Mouse (Mus musculus): ENCODE measurements at regions not wholly inside any gene's neighbourhood (a gene's known extent, or its start where the extent isn't known, plus 50 kb on each side); places are given as distances from the start of the nearest gene placed in this dataset.
"Not testable (repeated sequence)": the region's sequence is repeated elsewhere in the genome, so short reads cannot be mapped to it uniquely, and the experiment has no call there.

GRCm38 (mm10) chr12:23325756-23326155 is 454.3 kb downstream of the Gm10330 start:
- H3K27me3 ChIP-seq (replicated peaks; ENCODE audit: control insufficient read depth, insufficient read depth, low read length); H3K36me3 ChIP-seq (ENCODE audit: control insufficient read depth, insufficient read depth); H3K4me2 ChIP-seq (ENCODE audit: low read length); H3K9ac ChIP-seq (replicated peaks; ENCODE audit: low read depth, low read length); H3K9me3 ChIP-seq (ENCODE audit: control insufficient read depth, low read length); H3K4me3 ChIP-seq (replicated peaks; ENCODE audit: low read length); ATAC-seq; H3K27ac ChIP-seq (ENCODE audit: low read length); H3K4me1 ChIP-seq (replicated peaks; ENCODE audit: control insufficient read depth, insufficient read depth, low read length): not testable (repeated sequence)
- 43% methylated on average over 2 of the region's 2 CpGs for WGBS

- not testable (repeated sequence) for H3K27ac ChIP-seq (ENCODE audit: low read length); H3K9ac ChIP-seq (replicated peaks; ENCODE audit: low read depth, low read length); H3K36me3 ChIP-seq (ENCODE audit: control insufficient read depth, insufficient read depth); H3K27me3 ChIP-seq (replicated peaks; ENCODE audit: control insufficient read depth, insufficient read depth, low read length); H3K4me1 ChIP-seq (replicated peaks; ENCODE audit: control insufficient read depth, insufficient read depth, low read length); H3K9me3 ChIP-seq (ENCODE audit: control insufficient read depth, low read length); H3K4me2 ChIP-seq (ENCODE audit: low read length)
- 3% methylated on average over 10 of the region's 38 CpGs for WGBS
- ATAC-seq = peak; percentile 49; the same call in 1 of the 2 replicates
- H3K4me3 ChIP-seq (replicated peaks; ENCODE audit: low read length) = peak overlapping the region; percentile 30
These were observed 464.9 kb downstream of the Gm10330 start for GRCm38 (mm10) chr12:23315186-23315585.
